Mouse (Mus musculus): ENCODE results near the gene H2-Q2. TPM values are rescaled to one million over a fixed set of nuclear protein-coding genes. Genes with fewer than 3 reads are reported as not detected.
"Not testable (repeated sequence)": the region's sequence is repeated elsewhere in the genome, so short reads cannot be mapped to it uniquely, and the experiment has no call there.

The H2-Q2 gene
- 1.3 and 2.6 TPM in 2 replicates for polyA plus RNA-seq (2015; fragmentation: Nextera tagmentation; extraction: Ambion mirVana)

DNA sequence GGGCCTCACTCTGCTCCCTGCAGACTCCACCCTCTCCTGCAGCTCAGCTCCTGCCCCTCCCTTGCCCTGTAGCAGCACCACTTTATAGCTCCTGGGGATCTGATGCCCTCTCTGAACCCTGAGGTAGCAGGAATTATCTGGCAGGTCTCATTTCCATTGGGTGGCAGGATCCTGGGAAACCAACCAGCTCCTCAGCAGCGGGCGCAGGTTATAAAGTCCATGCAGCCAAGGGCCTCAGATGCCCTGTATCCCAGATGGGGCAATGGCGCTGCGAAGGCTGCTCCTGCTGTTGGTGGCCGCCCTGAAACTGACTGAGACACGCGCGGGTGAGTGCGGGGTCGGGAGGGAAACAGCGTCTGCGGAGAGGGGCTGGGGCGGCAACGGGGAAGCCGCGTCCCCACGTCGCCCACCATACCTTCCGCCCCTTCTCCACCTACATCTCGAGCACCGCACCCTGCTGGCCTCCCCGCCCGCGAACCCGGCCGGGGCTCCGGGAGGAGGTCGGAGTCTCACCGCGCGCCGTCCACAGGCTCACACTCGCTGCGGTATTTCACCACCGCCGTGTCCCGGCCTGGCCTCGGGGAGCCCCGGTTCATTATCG is at the start of gene H2-Q2:
Gene H2-Q2 (plus strand): TSS at position 172 of the 601 bp plus-strand sequence.
- peaks cover 27% of the 10 kb centered on the region for H3K27me3 ChIP-seq (ENCODE audit: control insufficient read depth, insufficient read depth, low read depth, low read length)
- H3K4me3 ChIP-seq (ENCODE audit: low read depth, low read length): peak within 1 kb of the TSS; percentile 53
- H3K4me2 ChIP-seq (ENCODE audit: low read depth, low read length): peak within 1 kb of the TSS; percentile 57
- no peaks in the 10 kb centered on the region for H3K36me3 ChIP-seq (ENCODE audit: control insufficient read depth, insufficient read depth)
- no peak for ATAC-seq (ENCODE audit: low read depth)
- H3K9me3 ChIP-seq (replicated peaks; ENCODE audit: control insufficient read depth, low read length): no peaks in the 10 kb centered on the region
- no peaks in the 10 kb centered on the region; the same call in 1 of the 2 replicates for H3K4me1 ChIP-seq (ENCODE audit: control insufficient read depth, low read depth, low read length)
- H3K9ac ChIP-seq (ENCODE audit: low read depth, low read length): no peak within 1 kb of the TSS
- no peak within 1 kb of the TSS for H3K27ac ChIP-seq (ENCODE audit: low read length)
- 1% methylated on average over 40 of the region's 40 CpGs for WGBS (ENCODE audit: insufficient replicate concordance)

DNA sequence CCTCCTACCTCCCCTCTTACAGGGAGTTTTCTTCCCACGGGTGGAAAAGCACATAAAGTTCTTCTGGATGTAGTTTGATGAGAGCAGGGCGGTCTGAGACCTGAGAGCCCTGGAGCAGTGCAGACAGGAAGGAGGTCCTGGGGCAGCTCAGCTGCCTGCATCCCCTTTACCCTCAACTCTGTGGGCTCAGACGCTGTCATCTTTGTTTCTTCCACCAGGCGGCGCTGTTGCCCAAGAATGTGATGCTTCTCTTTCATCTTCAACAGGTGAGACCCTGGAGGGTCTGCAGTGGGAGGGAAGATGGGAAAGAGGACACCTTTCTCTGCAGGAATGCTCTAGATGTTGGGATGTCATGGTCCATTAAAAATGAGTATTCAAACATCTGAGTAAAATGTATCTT is 46.2 kb upstream of the H2-Q2 start:
- H3K4me3 ChIP-seq (ENCODE audit: low read depth, low read length); H3K4me2 ChIP-seq (ENCODE audit: low read depth, low read length); H3K36me3 ChIP-seq (ENCODE audit: control insufficient read depth, insufficient read depth); H3K27me3 ChIP-seq (ENCODE audit: control insufficient read depth, insufficient read depth, low read depth, low read length); H3K9me3 ChIP-seq (replicated peaks; ENCODE audit: control insufficient read depth, low read length); H3K27ac ChIP-seq (ENCODE audit: low read length); ATAC-seq (ENCODE audit: low read depth); H3K4me1 ChIP-seq (ENCODE audit: control insufficient read depth, low read depth, low read length); H3K9ac ChIP-seq (ENCODE audit: low read depth, low read length): not testable (repeated sequence)
- 0% methylated on average over 5 of the region's 5 CpGs for WGBS (ENCODE audit: insufficient replicate concordance)

DNA sequence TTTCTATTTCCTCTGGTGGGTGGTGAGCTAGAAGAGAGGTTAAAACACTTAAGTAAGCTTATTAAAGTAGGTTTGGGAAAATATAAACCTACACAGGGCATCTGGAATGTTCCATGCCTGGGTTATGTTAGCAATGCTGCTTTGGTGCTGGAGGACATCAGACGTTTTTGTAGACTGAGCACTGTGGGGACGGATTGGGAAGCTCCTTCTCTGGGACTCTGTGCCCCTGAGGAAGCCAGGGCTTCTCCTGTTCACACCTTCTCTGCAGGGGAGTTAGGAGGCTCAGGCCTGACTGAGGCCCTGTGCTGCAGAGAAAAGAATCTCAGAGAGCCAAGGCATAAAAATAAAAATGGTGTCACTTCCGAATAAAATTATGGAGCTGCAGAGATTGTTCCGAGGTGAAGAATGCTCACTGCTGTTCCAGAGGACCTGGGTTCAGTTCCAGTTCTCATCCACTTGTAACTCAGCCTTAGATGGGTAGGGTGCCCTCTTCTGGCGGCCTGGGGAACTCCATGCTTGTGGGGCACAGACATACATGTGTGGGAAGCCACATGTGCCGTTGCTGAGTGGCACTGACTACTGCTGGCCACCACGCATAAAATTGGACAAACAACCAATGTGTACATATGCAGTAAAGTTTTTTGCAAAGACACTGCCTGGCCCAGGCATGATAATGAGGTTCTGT is 41.6 kb upstream of the H2-Q2 start:
- H3K36me3 ChIP-seq (ENCODE audit: control insufficient read depth, insufficient read depth); H3K4me1 ChIP-seq (ENCODE audit: control insufficient read depth, low read depth, low read length); H3K9ac ChIP-seq (ENCODE audit: low read depth, low read length); H3K27me3 ChIP-seq (ENCODE audit: control insufficient read depth, insufficient read depth, low read depth, low read length); H3K4me2 ChIP-seq (ENCODE audit: low read depth, low read length); ATAC-seq (ENCODE audit: low read depth); H3K27ac ChIP-seq (ENCODE audit: low read length); H3K9me3 ChIP-seq (replicated peaks; ENCODE audit: control insufficient read depth, low read length); H3K4me3 ChIP-seq (ENCODE audit: low read depth, low read length): not testable (repeated sequence)
- WGBS (ENCODE audit: insufficient replicate concordance): 66% methylated on average over 7 of the region's 7 CpGs

DNA sequence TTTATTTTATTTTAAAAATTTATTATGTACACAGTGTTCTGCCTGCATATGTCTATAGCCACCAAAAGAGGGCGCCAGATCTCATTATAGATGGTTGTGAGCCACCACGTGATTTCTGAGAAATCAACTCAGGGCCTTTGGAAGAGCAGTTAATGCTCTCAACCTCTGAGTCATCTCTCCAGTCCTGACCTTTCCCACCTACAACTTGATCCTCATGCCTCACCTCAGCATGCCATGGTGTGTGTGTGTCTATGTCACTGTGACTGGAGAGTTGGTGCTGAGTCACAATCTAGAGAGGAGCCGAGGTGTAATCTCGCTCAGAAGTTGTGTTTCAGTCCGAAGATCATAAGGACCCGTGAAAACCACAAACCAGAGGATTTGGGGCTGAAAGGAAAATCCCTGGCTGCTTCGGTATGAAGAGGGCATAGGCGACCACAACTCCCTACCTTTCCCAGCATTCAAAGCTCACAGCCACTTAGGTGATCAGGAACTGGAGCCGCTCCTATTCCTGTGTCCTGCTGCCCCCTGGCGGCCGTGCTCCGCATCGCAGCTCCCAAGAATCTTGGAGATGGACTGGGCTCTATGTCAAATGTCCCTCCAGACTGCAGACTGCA is 40.3 kb upstream of the H2-Q2 start:
- Histone ChIP-seq H3K4me2 (ENCODE audit: low read depth, low read length) (peak overlapping the region; percentile 20; the same call in 1 of the 2 replicates), H3K36me3 (ENCODE audit: control insufficient read depth, insufficient read depth) (no peaks in the 10 kb centered on the region), H3K27me3 (ENCODE audit: control insufficient read depth, insufficient read depth, low read depth, low read length) (no peaks in the 10 kb centered on the region), H3K9ac (ENCODE audit: low read depth, low read length) (no peak overlapping the region), H3K4me3 (ENCODE audit: low read depth, low read length) (no peak overlapping the region), H3K27ac (ENCODE audit: low read length) (no peak overlapping the region), H3K9me3 (replicated peaks; ENCODE audit: control insufficient read depth, low read length) (no peaks in the 10 kb centered on the region), H3K4me1 (ENCODE audit: control insufficient read depth, low read depth, low read length) (no peaks in the 10 kb centered on the region)
- 16% methylated on average over 13 of the region's 13 CpGs for whole genome bisulfite sequencing (ENCODE audit: insufficient replicate concordance)
- ATAC-seq (ENCODE audit: low read depth): no peak

DNA sequence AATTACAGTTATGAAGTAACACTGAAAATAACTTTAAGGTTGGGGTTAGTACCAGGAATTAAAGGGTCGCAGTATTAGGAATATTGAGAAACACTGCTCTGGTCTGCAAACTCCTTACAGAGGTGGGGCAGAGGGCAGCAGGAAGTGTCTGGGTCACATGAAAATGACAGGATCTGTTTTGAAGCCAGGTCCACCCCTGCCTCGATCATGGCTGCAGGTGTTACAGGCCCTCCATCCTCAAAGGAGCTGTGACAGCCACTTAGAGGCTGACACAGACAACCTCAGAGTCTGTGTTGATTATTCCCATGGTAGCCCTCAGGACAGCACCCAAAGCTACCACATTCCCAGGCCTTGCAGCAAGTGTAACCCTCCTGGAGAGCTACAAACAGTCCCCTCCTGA is 38.8 kb upstream of the H2-Q2 start:
- Histone ChIP-seq H3K36me3 (ENCODE audit: control insufficient read depth, insufficient read depth) (no peaks in the 10 kb centered on the region), H3K27ac (ENCODE audit: low read length) (no peak overlapping the region), H3K9me3 (replicated peaks; ENCODE audit: control insufficient read depth, low read length) (no peaks in the 10 kb centered on the region), H3K4me3 (ENCODE audit: low read depth, low read length) (no peak overlapping the region), H3K27me3 (ENCODE audit: control insufficient read depth, insufficient read depth, low read depth, low read length) (no peaks in the 10 kb centered on the region), H3K4me1 (ENCODE audit: control insufficient read depth, low read depth, low read length) (no peaks in the 10 kb centered on the region), H3K9ac (ENCODE audit: low read depth, low read length) (no peak overlapping the region), H3K4me2 (ENCODE audit: low read depth, low read length) (no peak overlapping the region)
- WGBS (ENCODE audit: insufficient replicate concordance): 43% methylated on average over 2 of the region's 2 CpGs
- no peak for ATAC-seq (ENCODE audit: low read depth)

DNA sequence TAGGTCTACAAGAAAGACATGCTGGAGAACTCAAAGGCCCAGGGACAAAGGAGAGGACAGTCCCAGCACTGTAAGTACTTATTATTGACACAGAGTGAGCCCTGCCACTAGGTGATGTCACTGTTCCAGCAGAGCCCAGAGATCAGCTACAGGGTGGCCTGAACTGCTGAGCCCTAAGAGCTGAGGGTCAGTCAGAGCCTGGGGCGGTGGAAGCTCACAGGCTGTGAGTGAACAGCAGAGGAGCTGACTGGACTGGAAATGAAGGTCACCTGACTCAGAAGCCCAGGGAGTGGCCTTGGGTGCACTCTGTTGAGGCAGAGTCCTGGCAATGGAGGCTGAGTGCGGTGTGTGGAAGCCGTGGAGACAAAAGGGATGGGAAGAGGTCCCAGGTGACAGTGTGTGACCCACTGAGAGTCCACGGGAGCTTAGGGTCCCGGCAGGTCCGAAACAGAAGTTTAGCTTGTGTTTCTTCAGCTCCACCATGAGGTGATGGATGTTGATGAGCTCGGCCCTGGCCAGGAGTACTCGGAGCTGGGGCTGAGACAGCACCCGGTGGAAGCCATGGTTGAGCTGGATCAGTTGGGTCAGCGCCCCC is 38.2 kb upstream of the H2-Q2 start:
- peak; percentile 63 for ATAC-seq (ENCODE audit: low read depth)
- Histone ChIP-seq H3K36me3 (ENCODE audit: control insufficient read depth, insufficient read depth) (no peaks in the 10 kb centered on the region), H3K4me2 (ENCODE audit: low read depth, low read length) (no peak overlapping the region), H3K9ac (ENCODE audit: low read depth, low read length) (no peak overlapping the region), H3K27me3 (ENCODE audit: control insufficient read depth, insufficient read depth, low read depth, low read length) (no peaks in the 10 kb centered on the region), H3K4me3 (ENCODE audit: low read depth, low read length) (no peak overlapping the region), H3K9me3 (replicated peaks; ENCODE audit: control insufficient read depth, low read length) (no peaks in the 10 kb centered on the region), H3K4me1 (ENCODE audit: control insufficient read depth, low read depth, low read length) (no peaks in the 10 kb centered on the region), H3K27ac (ENCODE audit: low read length) (no peak overlapping the region)
- 62% methylated on average over 10 of the region's 10 CpGs for WGBS (ENCODE audit: insufficient replicate concordance)

DNA sequence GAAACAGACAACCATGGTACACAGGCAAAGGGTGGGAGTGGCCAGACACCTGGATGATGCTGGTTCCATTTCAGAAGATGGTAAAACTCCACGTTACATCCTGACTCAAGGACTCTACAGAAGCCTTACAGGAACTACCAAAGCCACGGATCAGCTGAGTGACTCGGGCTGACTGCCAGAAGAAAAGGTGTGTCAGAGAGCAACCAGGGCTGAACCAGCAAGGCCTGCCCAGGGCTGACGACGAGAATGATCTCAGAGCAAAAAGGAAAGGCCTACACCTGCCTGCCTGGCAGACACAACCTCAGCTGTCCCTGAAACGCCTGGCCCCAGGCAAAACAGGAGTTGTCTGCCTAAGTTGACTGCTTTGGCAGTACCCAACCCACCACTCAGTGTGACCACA is 37.6 kb upstream of the H2-Q2 start:
- Histone ChIP-seq H3K4me1 (ENCODE audit: control insufficient read depth, low read depth, low read length) (no peaks in the 10 kb centered on the region), H3K27ac (ENCODE audit: low read length) (no peak overlapping the region), H3K4me2 (ENCODE audit: low read depth, low read length) (no peak overlapping the region), H3K36me3 (ENCODE audit: control insufficient read depth, insufficient read depth) (no peaks in the 10 kb centered on the region), H3K9ac (ENCODE audit: low read depth, low read length) (no peak overlapping the region), H3K9me3 (replicated peaks; ENCODE audit: control insufficient read depth, low read length) (no peaks in the 10 kb centered on the region), H3K27me3 (ENCODE audit: control insufficient read depth, insufficient read depth, low read depth, low read length) (no peaks in the 10 kb centered on the region), H3K4me3 (ENCODE audit: low read depth, low read length) (no peak overlapping the region)
- WGBS (ENCODE audit: insufficient replicate concordance): 51% methylated on average over 6 of the region's 6 CpGs
- no peak for ATAC-seq (ENCODE audit: low read depth)

DNA sequence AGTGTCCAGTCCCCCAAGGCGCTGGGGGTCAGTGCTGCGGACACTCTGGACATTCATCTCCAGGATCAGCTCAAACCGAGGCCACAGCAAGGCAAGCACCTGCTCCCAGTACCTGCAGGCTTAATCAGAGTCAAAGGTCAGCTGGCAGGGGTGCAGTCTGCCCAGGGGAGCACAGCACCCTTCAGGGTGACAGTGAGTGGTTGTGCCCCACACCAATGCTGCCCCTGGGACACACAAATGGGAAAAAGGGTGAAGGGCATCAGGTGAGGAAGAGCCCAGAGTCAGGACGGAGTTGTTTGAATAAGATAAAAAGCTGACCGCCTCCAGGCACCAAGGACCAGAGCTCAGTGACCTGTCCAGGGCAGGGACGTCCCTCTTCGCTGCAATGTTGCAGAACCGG is 37.1 kb upstream of the H2-Q2 start:
- H3K4me3 ChIP-seq (ENCODE audit: low read depth, low read length); H3K27ac ChIP-seq (ENCODE audit: low read length); H3K9me3 ChIP-seq (replicated peaks; ENCODE audit: control insufficient read depth, low read length); H3K4me1 ChIP-seq (ENCODE audit: control insufficient read depth, low read depth, low read length); H3K36me3 ChIP-seq (ENCODE audit: control insufficient read depth, insufficient read depth); ATAC-seq (ENCODE audit: low read depth); H3K27me3 ChIP-seq (ENCODE audit: control insufficient read depth, insufficient read depth, low read depth, low read length); H3K4me2 ChIP-seq (ENCODE audit: low read depth, low read length); H3K9ac ChIP-seq (ENCODE audit: low read depth, low read length): not testable (repeated sequence)
- WGBS (ENCODE audit: insufficient replicate concordance): 50% methylated on average over 8 of the region's 8 CpGs

DNA sequence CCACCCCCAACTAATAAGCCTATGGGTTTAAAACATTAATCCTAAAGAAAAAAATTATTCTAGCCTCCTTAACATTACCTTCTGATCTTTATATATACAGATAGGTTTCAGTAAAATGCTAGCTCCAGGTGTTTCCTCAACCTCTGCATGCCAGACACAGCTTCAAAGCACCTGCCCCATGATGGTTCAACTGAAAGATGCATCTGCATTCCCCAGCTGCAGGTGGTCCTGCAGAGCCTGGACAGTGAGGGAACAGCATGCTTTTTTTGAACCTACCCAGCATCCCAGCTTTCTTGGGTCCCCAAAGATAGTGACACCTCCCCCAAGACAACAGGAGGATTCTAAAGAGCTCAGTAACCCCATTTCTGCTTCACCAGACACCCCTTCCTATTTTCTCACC is 23.4 kb upstream of the H2-Q2 start:
- Histone ChIP-seq H3K9me3 (replicated peaks; ENCODE audit: control insufficient read depth, low read length) (no peaks in the 10 kb centered on the region), H3K9ac (ENCODE audit: low read depth, low read length) (no peak overlapping the region), H3K27me3 (ENCODE audit: control insufficient read depth, insufficient read depth, low read depth, low read length) (peaks cover 21% of the 10 kb centered on the region), H3K36me3 (ENCODE audit: control insufficient read depth, insufficient read depth) (no peaks in the 10 kb centered on the region), H3K4me3 (ENCODE audit: low read depth, low read length) (no peak overlapping the region), H3K4me1 (ENCODE audit: control insufficient read depth, low read depth, low read length) (no peaks in the 10 kb centered on the region), H3K4me2 (ENCODE audit: low read depth, low read length) (no peak overlapping the region), H3K27ac (ENCODE audit: low read length) (no peak overlapping the region)
- no peak for ATAC-seq (ENCODE audit: low read depth)
